Mouse (Mus musculus) erythroblast, embryonic 14.5 days (primary cell): ENCODE data around the gene Slc13a2. TPM values are rescaled to one million over a fixed set of nuclear protein-coding genes. Genes with fewer than 3 reads are reported as not detected.

ENCODE experiments used
- H3K27me3 ChIP-seq: 2 replicates; pipeline ENCODE4 v1.6.1; 2012; ENCODE audit warnings: inconsistent platforms; ENCODE audit not compliant: control insufficient read depth
- H3K36me3 ChIP-seq: 2 replicates; pipeline ENCODE4 v1.6.1; 2012; ENCODE audit warnings: mild to moderate bottlenecking, inconsistent platforms; ENCODE audit not compliant: control insufficient read depth
- H3K4me1 ChIP-seq: 2 replicates; pipeline ENCODE4 v1.6.1; 2012; ENCODE audit warnings: inconsistent platforms; ENCODE audit not compliant: control insufficient read depth
- H3K4me3 ChIP-seq: replicated peaks from 2 replicates; pipeline ENCODE3; 2012; ENCODE audit warnings: moderate library complexity, mild to moderate bottlenecking, inconsistent platforms
- H3K9me3 ChIP-seq: 2 replicates; pipeline ENCODE4 v1.6.1; 2012; ENCODE audit warnings: low read length, inconsistent platforms, mixed read lengths; ENCODE audit not compliant: control insufficient read depth
- GATA1 ChIP-seq: IDR thresholded peaks from 2 replicates; pipeline ENCODE4 v1.6.1; 2012; ENCODE audit warnings: low read length, inconsistent platforms, mixed read lengths
- TAL1 ChIP-seq: IDR thresholded peaks from 3 replicates; pipeline ENCODE4 v1.6.1; 2012; ENCODE audit warnings: low read length, inconsistent platforms, mixed read lengths
- polyA plus RNA-seq: library from polyadenylated mRNA; stranded (reverse); fragments of >175 nt; gene quantifications from 2 replicates; pipeline ENCODE4 v1.2.3, GENCODE M21; 2012

Slc13a2 gene
- polyA plus RNA-seq, 1 experiment, result not detected

DNA sequence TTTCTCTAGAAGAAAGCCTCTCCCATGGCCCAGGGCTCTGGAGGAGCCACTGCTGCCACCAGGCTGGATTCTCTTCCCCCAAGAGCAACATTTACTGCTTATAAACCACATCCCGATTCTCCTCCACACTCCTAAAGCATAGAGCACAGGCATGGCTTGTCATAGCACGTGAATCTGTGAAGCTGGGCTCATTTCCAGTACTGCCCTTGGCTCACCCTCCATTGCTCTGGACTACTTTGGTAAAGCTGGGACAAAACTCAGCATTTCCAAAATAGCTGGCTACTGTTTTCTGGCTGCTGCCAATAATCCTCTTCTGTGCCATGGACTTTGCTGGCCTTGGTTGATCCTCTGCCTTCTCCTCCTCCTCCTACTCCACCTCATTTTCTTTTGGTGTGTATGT, 2.3 kb upstream of the Slc13a2 start:
- no peaks in the 10 kb centered on the region for H3K9me3 ChIP-seq

GRCm38 (mm10) chr11:78421201-78422009, 612 bp downstream of the Slc13a2 start:
- Histone ChIP-seq H3K9me3 (no peaks in the 10 kb centered on the region), H3K4me3 (no peak overlapping the region), H3K36me3 (no peaks in the 10 kb centered on the region), H3K27me3 (peaks cover 23% of the 10 kb centered on the region), H3K4me1 (peaks cover 4% of the 10 kb centered on the region)
- TF ChIP-seq TAL1 (no peak), GATA1 (no peak)

More for the DNA sequence above, 2.3 kb upstream of the Slc13a2 start:
- H3K4me1 ChIP-seq, result peaks cover 4% of the 10 kb centered on the region
- H3K36me3 ChIP-seq, result no peaks in the 10 kb centered on the region
- H3K4me3 ChIP-seq, result no peak overlapping the region
- TF ChIP-seq TAL1 (no peak), GATA1 (no peak)
- H3K27me3 ChIP-seq, result peaks cover 23% of the 10 kb centered on the region

- Histone ChIP-seq H3K4me1 (peaks cover 4% of the 10 kb centered on the region), H3K36me3 (no peaks in the 10 kb centered on the region), H3K27me3 (peaks cover 23% of the 10 kb centered on the region), H3K9me3 (no peaks in the 10 kb centered on the region), H3K4me3 (no peak overlapping the region)
- TF ChIP-seq GATA1, result no peak
- no peak for TF ChIP-seq TAL1
Observed at GRCm38 (mm10) chr11:78420263-78420889, 1.6 kb downstream of the Slc13a2 start.

DNA sequence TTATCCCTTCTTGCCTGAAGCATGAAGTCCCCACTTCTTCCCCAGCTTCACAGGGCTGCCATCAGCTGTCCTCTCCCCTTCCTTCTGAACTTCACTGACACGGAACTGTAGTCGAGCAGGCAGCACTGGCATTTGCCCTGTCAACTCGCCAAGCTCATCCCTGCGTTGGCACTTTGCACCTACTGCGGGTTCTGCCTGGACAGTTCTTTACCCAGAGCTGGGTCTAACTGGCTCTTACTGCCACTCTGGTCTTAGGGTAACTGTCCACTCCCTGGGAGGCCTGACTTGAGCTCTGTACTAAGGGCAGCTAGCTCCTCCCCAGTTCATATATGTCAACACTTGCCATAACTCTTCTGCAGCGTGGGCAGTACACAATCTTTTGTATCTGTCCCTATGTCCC, 5.2 kb downstream of the Slc13a2 start:
- Histone ChIP-seq H3K27me3 (peaks cover 17% of the 10 kb centered on the region), H3K4me1 (peaks cover 4% of the 10 kb centered on the region), H3K36me3 (no peaks in the 10 kb centered on the region), H3K4me3 (no peak overlapping the region), H3K9me3 (no peaks in the 10 kb centered on the region)
- TF ChIP-seq GATA1 (no peak), TAL1 (no peak)

DNA sequence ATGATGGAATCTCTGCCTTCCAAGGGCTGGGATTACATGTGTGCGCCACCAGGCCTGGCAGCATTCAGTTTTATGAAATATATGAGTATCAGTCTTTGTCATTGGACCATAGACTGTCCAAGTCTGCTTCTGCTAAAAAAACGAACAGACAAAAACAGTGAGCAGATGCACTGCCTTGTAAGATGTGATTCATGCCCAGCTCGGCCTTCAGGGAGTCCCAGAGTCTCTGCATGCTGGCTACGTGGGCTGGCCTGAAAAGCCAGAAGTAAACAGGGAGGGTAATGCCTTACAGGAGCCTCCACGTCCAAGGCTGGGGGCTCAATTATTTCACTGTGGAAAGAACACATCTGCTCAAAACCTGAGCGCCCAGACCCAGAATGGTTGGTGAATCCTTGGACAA, 9.2 kb downstream of the Slc13a2 start:
- no peak overlapping the region for H3K4me3 ChIP-seq
- no peaks in the 10 kb centered on the region for H3K9me3 ChIP-seq
- peaks cover 13% of the 10 kb centered on the region for H3K4me1 ChIP-seq
- H3K36me3 ChIP-seq, result no peaks in the 10 kb centered on the region
- no peak for TF ChIP-seq TAL1
- TF ChIP-seq GATA1, result no peak
- H3K27me3 ChIP-seq, result no peaks in the 10 kb centered on the region; the same call in 1 of the 2 replicates

DNA sequence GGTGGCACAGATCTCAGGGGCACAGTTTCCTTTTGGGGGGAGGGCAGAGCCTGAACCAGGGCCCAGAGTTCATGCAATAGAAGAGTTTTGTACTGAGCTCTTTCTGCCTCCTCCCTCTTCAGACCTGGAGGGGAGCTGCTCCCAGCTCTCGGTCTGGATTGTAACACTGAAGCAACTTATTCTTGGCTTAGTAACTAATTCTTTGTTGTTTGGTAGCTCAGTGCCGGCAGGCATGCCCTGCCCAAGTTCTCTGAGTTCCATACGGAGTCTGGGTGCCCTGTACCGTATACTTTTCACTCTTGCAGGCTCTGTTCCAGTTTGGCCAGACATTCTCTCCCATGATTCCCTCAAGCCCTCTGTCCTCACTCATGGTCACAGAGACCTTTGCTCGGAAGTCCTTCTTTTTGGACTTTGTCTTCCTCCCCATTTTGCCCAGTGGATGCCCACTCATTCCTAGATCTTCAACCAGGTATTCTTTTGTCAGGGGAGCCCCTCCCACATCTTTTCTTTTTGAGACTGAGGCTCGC, 9.6 kb downstream of the Slc13a2 start:
- Histone ChIP-seq H3K9me3 (no peaks in the 10 kb centered on the region), H3K27me3 (no peaks in the 10 kb centered on the region; the same call in 1 of the 2 replicates), H3K36me3 (no peaks in the 10 kb centered on the region), H3K4me1 (peaks cover 13% of the 10 kb centered on the region), H3K4me3 (no peak overlapping the region)
- TF ChIP-seq GATA1, result no peak
- no peak for TF ChIP-seq TAL1

DNA sequence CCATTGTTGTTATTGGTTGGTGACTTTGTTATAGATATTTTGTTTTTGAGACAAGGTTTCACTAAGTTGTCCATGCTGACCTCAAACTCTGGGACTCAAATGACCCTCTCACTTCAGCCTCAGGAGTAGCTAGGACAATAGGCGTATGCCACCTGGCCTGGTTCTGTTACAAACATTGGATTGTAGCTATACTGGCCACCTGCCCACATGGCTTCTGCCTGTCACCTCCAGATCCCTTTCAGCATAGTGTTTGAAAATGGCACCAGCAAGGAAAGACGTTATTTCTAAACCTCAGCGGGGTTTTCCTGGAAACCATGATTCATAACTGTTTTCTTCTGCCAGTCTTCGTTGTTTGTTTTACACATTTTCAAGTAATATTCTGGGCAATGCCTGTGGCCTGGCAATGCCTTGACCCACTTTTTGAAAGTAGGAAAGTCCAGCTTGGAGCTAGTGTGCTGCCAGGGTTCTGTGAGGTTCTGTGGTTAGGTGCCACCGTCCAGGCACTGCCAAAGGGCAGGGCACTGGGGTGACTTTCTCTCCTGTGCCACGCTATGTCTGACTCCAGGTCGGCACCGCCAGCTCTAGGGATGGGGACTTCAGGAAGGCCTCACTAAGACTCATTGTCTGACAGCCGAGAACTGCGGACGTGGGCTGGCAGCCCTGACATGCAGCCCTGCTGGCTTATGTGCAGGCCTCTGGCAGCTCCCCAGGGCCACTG, 10.3 kb downstream of the Slc13a2 start:
- Histone ChIP-seq H3K36me3 (no peaks in the 10 kb centered on the region), H3K9me3 (no peaks in the 10 kb centered on the region), H3K27me3 (no peaks in the 10 kb centered on the region; the same call in 1 of the 2 replicates), H3K4me3 (no peak overlapping the region), H3K4me1 (peaks cover 13% of the 10 kb centered on the region)
- TF ChIP-seq GATA1 (no peak), TAL1 (no peak)

DNA sequence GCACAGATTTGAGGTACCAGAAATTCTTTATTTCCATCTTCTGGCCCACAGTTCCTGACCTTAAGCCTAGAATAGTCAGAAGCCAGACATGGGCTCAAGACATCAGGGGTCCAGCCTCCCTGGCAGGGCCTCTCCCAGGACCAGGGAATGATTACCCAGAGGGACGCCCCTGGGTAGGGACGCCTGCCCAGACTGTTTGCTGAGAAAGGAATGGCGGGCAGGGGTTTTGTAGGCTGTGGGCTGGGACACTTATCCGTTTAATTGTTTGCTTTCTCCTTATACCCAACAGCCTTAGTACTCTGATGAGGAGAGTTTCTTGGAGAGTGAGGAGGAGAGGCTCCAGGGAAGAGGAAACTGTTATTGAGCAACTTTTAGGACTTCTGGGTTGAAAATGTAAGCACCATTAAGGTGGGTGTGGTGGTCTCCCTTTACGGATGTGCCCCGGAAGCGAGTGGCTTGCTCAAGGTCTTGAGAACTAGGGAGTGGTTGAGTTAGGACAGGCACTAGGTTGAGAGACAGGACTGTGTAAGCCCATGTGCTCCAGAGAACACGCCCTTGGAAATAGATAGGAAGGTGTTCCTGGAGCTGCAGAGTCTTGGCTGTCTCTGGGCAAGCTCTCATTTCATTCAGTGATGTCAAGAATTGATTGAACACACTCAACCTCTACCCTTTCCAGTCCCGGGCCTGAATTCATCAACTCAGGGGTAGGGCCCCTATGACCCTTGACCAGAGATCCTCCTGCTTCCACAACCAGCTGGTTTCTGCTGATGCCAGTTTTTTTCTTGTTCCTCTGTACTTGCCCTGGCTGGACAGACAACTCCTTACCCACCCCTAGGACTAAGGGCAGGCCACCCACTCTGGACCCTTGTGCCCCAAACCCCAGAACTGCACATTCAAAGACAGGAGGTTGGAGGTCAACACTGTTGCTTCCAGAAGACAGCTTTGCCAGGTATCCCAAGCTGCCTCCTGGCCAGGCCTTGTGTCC, 13.5 kb downstream of the Slc13a2 start:
- Histone ChIP-seq H3K27me3 (no peaks in the 10 kb centered on the region; the same call in 1 of the 2 replicates), H3K4me1 (peaks cover 13% of the 10 kb centered on the region), H3K4me3 (no peak overlapping the region), H3K9me3 (no peaks in the 10 kb centered on the region), H3K36me3 (no peaks in the 10 kb centered on the region)
- TF ChIP-seq TAL1, result no peak
- TF ChIP-seq GATA1, result no peak

DNA sequence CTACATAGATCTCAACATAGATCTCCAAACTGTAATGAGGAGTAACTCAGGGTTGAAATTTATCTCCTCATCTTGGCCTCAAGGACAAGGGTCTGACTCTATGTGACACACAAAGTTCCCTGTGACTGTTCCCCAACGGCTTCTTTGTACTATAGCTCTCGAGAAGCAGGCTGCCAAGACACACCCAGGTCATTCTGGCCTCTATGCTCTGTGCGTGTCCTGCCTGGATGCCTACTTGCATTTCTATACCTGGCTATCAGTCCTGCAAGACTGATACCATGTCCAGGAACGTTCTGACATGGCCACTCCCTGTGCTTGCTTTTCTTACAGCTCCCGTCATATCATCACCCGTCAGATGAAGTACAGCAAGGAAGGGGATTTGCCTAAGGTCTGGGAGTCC, 20.0 kb downstream of the Slc13a2 start:
- Histone ChIP-seq H3K36me3 (no peaks in the 10 kb centered on the region), H3K4me1 (no peaks in the 10 kb centered on the region), H3K27me3 (no peaks in the 10 kb centered on the region), H3K4me3 (no peak overlapping the region), H3K9me3 (no peaks in the 10 kb centered on the region)
- TF ChIP-seq TAL1 (no peak), GATA1 (no peak)
